Mouse (Mus musculus) mouse embryonic stem cell (cell line): ENCODE data around the gene Cplx1.

Experiments
- in situ Hi-C, 2 experiments: fragments of 300-500 bp; cut with MboI; formaldehyde crosslinking; loops; 1 replicate in 1 of 2; 3 replicates in 1 of 2; pipeline ENCODE4 v1.14.3; 2019 to 2020; ENCODE audit warnings: low sequenced_read_pairs in 2 of 2, low pct_unique_long_range_greater_than_20kb in 1 of 2, mixed read lengths in 1 of 2; ENCODE audit not compliant: unreplicated experiment in 1 of 2

Gene Cplx1

DNA sequence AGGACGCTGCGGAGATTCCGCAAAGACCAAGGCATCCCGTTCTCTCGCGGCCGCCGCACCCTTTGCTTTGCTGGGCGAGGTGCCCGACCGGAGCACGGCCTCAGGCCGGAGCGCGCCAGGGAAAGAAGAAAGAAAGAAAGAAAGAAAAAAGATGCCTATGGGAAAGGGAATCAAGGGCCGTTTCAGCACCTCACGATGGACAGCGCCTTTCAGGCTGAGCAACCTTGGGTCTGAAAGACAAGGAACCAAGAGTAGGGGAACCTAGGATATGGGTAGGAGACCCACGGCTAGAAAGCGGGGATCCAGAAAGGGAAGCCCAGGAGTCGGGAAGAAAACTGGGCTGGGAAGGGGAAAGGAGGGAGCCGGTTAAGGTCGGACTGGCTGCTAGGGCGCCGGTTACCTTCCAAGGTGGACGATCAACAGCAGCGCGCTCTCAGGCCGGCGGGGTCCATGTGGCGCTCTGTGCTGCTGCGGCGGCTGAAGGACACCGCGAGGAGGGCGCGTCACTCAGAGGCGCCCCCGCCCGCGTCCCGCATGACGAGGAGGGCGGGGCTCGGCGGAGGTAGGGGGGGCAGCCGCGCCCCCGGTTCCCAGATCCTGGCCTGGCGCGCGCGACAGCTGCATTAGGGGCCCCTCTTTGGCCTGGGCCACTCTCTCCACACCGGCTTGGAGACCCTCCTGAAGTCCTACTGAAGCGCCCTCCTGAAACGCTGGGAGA lies at the start of gene Cplx1:
Gene Cplx1, minus strand, starts transcription at position 536 of the 718 bp plus-strand sequence.
- in situ Hi-C loops, result no loop called here

DNA sequence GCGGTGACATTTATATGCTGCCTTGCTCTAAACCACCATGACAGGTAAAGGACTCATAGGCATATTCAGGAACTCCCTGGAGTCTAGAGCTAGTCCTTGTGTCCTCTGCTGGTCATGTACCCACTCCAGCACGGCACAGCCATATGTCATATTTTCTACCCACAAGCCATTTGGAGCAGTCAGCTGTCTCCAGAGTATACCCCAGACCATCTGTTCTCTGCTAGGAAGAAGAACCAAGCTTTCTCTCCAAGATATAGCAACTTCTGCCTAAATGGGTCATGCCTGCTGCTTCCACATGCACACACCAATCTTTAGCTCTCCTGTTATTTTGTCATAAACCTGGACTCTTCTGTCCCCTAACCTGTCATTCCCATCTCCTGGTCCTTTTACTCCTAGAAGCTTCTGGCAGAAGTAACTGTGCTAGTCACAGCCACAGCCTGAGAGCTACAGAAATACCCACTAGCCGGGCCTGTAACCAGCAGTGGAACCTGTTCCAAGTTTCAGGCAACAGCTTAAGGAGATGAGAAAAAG lies 31.6 kb upstream of the Cplx1 start:
- in situ Hi-C loops, result no loop called here

DNA sequence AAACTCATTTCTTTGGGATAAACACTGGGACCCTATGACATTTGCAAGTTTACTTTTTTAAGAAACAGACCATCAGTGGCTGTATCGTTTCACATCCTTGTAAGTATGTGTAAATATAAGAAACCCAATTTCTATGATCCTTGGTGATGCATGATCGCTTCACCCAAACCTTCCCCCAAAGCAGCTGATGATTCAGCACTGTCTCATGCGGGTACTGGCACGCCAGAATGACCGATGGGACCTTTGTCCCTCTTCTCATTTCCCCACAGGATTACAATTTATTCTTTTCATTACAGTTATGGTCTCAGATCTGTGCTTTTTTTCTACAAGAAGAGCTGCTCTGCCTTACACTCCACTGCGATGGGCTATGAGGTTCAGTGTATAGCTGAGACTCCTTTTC lies 23.2 kb upstream of the Cplx1 start:
- in situ Hi-C loops, result no loop called here

- in situ Hi-C loops, result no loop called here
Measured at GRCm38 (mm10) chr5:108570991-108571390, 21.2 kb upstream of the Cplx1 start.

DNA sequence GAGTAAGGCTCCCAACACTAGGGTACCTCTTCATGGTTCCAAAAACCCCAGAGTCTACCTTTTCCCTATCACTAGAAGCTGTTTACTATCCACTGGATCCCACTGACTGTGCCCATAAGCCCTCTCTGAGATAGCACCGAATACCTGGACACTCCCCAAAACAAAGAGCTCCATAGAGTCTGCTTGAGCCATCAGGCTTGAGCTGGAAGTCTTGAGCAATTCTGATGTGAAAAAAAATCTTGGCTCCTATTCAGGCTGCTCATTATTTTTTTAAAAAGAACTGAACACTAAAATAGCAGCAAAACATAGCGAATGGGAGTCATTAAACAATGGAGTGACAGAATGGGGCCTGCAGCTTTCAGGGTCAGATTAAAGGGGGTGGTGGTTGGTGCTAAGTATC lies 17.3 kb upstream of the Cplx1 start:
- in situ Hi-C loops, result no loop called here

- in situ Hi-C loops, result no loop called here
Measured at GRCm38 (mm10) chr5:108566523-108566922, 16.7 kb upstream of the Cplx1 start.

DNA sequence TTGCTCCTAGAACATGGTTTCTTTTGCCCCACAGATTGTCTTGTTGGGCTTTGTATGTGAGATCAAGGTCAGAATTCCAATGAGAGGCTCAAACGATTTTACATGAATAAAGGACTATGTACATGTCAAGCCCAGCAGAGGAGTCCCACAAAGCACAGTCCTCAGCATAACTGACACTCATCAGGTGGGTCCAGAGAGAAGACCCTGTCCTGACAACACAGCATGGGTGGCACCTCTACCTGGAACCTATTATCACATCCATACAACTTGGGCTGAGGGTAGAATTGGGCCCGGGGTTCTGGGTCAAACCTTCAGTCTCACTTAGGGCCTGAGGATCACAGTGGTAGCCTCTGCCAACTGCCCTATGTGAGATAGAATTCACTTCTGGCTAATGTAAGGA lies 15.6 kb upstream of the Cplx1 start:
- in situ Hi-C loops, result no loop called here

DNA sequence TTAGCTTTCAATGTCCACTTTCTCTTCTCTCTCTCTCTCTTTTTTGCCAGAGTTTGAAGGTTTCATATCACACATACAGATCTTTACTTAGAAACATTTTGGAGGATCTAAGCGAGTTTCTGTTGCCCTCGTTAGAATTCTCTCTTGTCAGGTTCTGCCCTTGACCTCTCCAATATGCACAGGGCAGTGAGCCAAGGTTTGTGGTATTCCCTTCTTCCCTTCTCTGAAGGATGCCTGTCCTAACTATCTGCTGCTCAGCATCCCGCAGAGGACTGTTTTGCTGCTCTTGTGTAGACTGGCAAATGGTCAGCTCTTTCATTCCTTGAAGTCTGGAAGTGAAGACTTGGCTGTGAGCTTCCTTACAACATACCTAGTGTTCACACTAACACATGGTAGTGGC lies 14.5 kb upstream of the Cplx1 start:
- in situ Hi-C loops, result no loop called here

GRCm38 (mm10) chr5:108562483-108562882 lies 12.7 kb upstream of the Cplx1 start:
- in situ Hi-C loops, result no loop called here

- in situ Hi-C loops, result no loop called here
Measured at GRCm38 (mm10) chr5:108556986-108557385, 7.2 kb upstream of the Cplx1 start.

GRCm38 (mm10) chr5:108554041-108554440 lies 4.2 kb upstream of the Cplx1 start:
- in situ Hi-C loops, result no loop called here

GRCm38 (mm10) chr5:108550207-108550594 lies 377 bp upstream of the Cplx1 start:
- in situ Hi-C loops, result no loop called here

- in situ Hi-C loops, result no loop called here
Measured at GRCm38 (mm10) chr5:108549137-108549488, 711 bp downstream of the Cplx1 start.

- in situ Hi-C loops, result no loop called here
Measured at GRCm38 (mm10) chr5:108547636-108548035, 2.2 kb downstream of the Cplx1 start.

GRCm38 (mm10) chr5:108543516-108544291 lies 6.1 kb downstream of the Cplx1 start:
- in situ Hi-C loops, result no loop called here

- in situ Hi-C loops, result no loop called here
Measured at GRCm38 (mm10) chr5:108534188-108534587, 15.6 kb downstream of the Cplx1 start.

DNA sequence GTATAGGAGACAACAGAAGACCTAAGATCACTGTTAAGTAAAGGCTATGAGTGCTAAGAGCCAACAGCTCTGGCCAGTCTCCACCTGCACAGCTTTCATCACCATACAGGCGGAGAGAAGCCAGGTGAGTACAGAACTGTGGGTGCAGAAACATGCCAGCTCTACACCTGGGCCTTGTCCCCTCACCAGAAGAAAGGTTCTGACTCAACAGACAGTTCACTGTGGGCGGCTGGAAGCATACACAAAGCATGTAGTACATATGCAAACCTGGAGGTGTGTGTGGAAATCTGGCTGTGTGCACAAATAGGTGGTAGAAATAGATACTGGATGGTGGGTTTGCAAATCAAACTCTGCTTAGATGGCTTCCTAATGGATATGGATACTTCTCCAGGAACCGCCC lies 27.2 kb downstream of the Cplx1 start:
- in situ Hi-C loops, result no loop called here

DNA sequence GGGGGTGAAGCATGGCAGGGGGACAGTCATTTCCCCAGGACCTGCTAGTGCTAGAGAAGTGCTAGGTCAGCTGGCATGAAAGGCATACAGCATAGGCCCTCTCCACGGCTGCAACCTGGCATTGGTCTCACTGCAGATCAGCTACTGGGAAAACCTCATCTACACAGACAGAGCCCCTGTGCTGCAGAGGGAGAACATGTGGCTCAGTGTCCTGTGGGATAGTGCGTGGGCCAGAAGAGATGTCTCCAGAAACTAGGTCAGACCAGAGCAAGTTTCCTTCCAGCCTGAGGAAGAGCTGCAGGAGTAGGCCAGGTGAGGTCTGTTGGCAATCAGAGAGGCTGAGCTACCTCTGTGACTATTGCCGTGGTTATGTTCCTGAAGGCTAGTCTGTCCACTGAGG lies 27.9 kb downstream of the Cplx1 start:
- in situ Hi-C loops, result no loop called here

DNA sequence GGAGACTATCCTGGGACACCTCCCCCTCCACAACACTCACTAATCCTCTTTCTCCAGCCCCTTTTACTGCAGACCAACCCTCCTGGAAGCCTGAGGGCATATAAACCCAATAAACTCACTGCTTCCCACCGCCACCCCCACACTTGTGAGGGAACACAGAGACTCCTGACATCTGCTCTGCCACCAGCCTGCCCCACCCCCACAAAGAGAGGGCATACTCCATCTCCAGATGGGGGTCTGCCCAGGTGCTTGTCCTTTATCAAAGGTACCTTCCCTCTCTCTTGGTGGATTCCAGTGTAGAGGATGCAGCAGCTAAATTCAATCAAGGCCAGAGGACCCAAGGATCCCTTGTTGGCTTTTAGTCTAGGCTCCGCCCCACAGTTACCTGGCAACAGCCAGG lies 28.8 kb downstream of the Cplx1 start:
- in situ Hi-C loops, result no loop called here

DNA sequence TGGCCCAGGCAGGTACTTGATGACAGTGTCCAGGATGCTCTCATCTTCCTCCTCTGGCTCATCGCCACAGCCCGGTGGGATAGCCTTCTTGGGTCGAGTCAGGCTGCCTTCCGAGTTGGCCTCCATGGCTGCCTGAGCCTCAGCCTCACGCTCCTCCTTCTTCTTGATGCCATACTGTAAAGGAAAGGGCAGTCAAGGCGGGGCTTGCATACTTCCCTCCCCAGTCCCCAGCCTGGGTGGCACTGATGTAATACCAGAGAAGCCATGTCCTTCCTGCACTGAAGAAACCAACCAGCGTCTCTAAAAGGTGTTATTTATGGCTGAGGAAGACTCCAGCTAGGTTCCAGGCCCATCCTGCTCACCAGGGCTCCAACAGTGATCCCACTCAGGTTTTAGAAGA lies 29.7 kb downstream of the Cplx1 start:
- in situ Hi-C loops, result no loop called here
